Mouse (Mus musculus) 416B (cell line): Measurements from ENCODE around the gene Lbh.
A peak's percentile ranks its signal among the peaks of the same experiment; 100 is the strongest.

Source experiments
- DNase-seq: peaks from one replicate; pipeline ENCODE4 v3.0.0; 2011; ENCODE audit warnings: low read depth

The Lbh gene

GRCm38 (mm10) chr17:72918053-72918452, at the start of gene Lbh:
Lbh (plus strand) TSS chr17:72918305.
- peak; percentile 96 for DNase-seq

- DNase-seq: no peak
Observed at GRCm38 (mm10) chr17:72878979-72879378, 39.1 kb upstream of the Lbh start.

GRCm38 (mm10) chr17:72880156-72880555, 37.9 kb upstream of the Lbh start:
- no peak for DNase-seq

GRCm38 (mm10) chr17:72881051-72881450, 37.1 kb upstream of the Lbh start:
- no peak for DNase-seq

GRCm38 (mm10) chr17:72881804-72882203, 36.3 kb upstream of the Lbh start:
- no peak for DNase-seq

GRCm38 (mm10) chr17:72889556-72890397, 28.3 kb upstream of the Lbh start:
- peak; percentile 81 for DNase-seq

GRCm38 (mm10) chr17:72890398-72890898, 27.7 kb upstream of the Lbh start:
- no peak for DNase-seq

GRCm38 (mm10) chr17:72891556-72891955, 26.5 kb upstream of the Lbh start:
- no peak for DNase-seq

GRCm38 (mm10) chr17:72895506-72895905, 22.6 kb upstream of the Lbh start:
- DNase-seq: no peak

- DNase-seq: no peak
Observed at GRCm38 (mm10) chr17:72897076-72897475, 21.0 kb upstream of the Lbh start.

GRCm38 (mm10) chr17:72897961-72898360, 20.1 kb upstream of the Lbh start:
- no peak for DNase-seq

- DNase-seq: peak; percentile 18
Observed at GRCm38 (mm10) chr17:72898775-72899174, 19.3 kb upstream of the Lbh start.

GRCm38 (mm10) chr17:72901021-72901420, 17.1 kb upstream of the Lbh start:
- no peak for DNase-seq

GRCm38 (mm10) chr17:72901705-72902104, 16.4 kb upstream of the Lbh start:
- DNase-seq: no peak

- no peak for DNase-seq
Observed at GRCm38 (mm10) chr17:72903321-72903720, 14.8 kb upstream of the Lbh start.

GRCm38 (mm10) chr17:72903921-72904421, 14.1 kb upstream of the Lbh start:
- no peak for DNase-seq

- no peak for DNase-seq
Observed at GRCm38 (mm10) chr17:72904873-72905272, 13.2 kb upstream of the Lbh start.

GRCm38 (mm10) chr17:72906231-72906896, 11.7 kb upstream of the Lbh start:
- no peak for DNase-seq

- DNase-seq: no peak
Observed at GRCm38 (mm10) chr17:72907211-72907610, 10.9 kb upstream of the Lbh start.

- no peak for DNase-seq
Observed at GRCm38 (mm10) chr17:72907777-72908176, 10.3 kb upstream of the Lbh start.

- DNase-seq: no peak
Observed at GRCm38 (mm10) chr17:72908561-72908960, 9.5 kb upstream of the Lbh start.

- no peak for DNase-seq
Observed at GRCm38 (mm10) chr17:72909061-72909852, 8.8 kb upstream of the Lbh start.
